Mouse (Mus musculus) kidney, adult 2 months (tissue): ENCODE measurements around the gene Fcrl5. TPM values are rescaled to one million over a fixed set of nuclear protein-coding genes. Genes with fewer than 3 reads are reported as not detected.
A peak's percentile ranks its signal among the peaks of the same experiment; 100 is the strongest.

Experiments
- DNase-seq: peaks from one replicate; pipeline ENCODE4 v3.0.0; 2021
- H3K27ac ChIP-seq: fragments of 200-500 bp; 2 replicates; pipeline ENCODE4 v1.5.1; 2012; ENCODE audit warnings: low read depth, low read length, control low read depth, inconsistent platforms; ENCODE audit not compliant: insufficient read depth
- H3K27me3 ChIP-seq: fragments of 200-500 bp; replicated peaks from 2 replicates; pipeline ENCODE4 v1.6.1; 2012; ENCODE audit warnings: mild to moderate bottlenecking, moderate library complexity, low read length, inconsistent platforms; ENCODE audit not compliant: control insufficient read depth, insufficient read depth
- H3K36me3 ChIP-seq: fragments of 200-500 bp; 2 replicates; pipeline ENCODE4 v1.6.1; 2012; ENCODE audit warnings: mild to moderate bottlenecking, moderate library complexity, low read length, inconsistent platforms; ENCODE audit not compliant: control insufficient read depth, insufficient read depth
- H3K4me1 ChIP-seq: fragments of 200-500 bp; 2 replicates; pipeline ENCODE4 v1.6.1; 2011; ENCODE audit warnings: low read length; ENCODE audit not compliant: control insufficient read depth, insufficient read depth
- H3K4me3 ChIP-seq: fragments of 200-500 bp; 2 replicates; pipeline ENCODE4 v1.5.1; 2011; ENCODE audit warnings: mild to moderate bottlenecking, low read depth, low read length, control low read depth; ENCODE audit not compliant: insufficient read depth
- CTCF ChIP-seq: fragments of 200-500 bp; conservative IDR thresholded peaks from 2 replicates; pipeline ENCODE4 v1.5.1; 2011; ENCODE audit warnings: low read depth, mild to moderate bottlenecking, control low read depth, low read length, moderate library complexity, mixed read lengths; ENCODE audit not compliant: insufficient read depth, insufficient read length
- POLR2A ChIP-seq: fragments of 200-500 bp; IDR thresholded peaks from one replicate; pipeline ENCODE4 v1.6.1; 2011; ENCODE audit warnings: low read depth, low read length, control low read depth
- WGBS: fragments of 180-500 bp; shearing (Covaris S2); methylation state at CpG from one replicate; pipeline ENCODE4 v1.1.7; 2018; 5-methylcytosine and 5-hydroxymethylcytosine counted together
- polyA plus RNA-seq: library from polyadenylated mRNA; depleted of rRNA; stranded (reverse); fragments of >200 nt; gene quantifications from 2 replicates; pipeline ENCODE4 v1.2.3, GENCODE M21; 2012

Fcrl5 gene
- polyA plus RNA-seq, 1 experiment: 0.09 TPM

DNA sequence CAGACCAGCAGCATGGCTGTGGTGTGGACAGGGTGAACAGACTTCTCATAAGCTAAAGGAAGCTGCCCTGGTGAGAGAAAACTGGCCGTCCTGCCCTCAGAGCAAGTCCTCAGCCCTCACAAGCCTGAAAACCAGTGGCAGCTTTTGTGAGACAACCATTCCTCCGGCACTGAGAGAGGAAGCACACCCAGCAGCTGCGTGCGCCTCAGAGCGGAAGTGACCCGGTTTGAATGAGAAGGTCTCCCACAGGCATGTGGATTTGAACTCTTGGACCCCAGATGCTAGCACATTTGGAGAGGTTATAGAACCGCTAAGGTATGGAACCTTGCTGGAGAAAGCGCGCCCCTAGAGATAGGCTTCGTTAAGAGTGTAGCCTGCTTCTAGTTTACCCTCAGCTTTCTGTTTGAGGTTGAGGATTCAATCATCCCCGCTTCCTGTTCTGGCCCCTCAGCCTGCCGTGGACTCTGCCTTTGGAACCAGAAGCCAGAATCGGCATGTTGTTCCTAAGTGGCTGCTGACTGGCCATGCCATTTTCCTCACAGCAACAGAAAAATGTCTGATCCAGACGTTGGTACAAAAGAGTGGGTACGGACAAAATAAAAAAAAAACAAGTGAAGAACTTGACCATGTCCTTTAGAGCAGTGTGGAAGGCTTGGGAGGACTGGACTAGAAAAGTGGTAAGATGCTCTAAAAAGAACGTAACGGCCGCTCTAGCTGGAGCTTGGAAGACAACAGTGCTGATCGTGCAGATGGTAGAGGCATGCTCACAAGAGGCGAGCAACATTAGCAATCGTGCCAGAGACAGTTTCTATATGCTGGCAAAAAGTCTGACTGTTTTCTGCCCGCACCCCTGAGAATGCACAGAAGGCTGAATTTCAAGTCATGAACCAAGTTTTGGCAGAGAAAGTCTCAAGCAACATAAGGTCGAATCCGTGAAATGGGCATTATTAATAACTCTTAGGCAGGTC, 64.8 kb downstream of the Fcrl5 start:
- H3K27ac ChIP-seq: no peak overlapping the region
- no peak overlapping the region for H3K4me3 ChIP-seq
- no peak for TF ChIP-seq CTCF
- no peak for TF ChIP-seq POLR2A
- no peaks in the 10 kb centered on the region for H3K36me3 ChIP-seq
- no peaks in the 10 kb centered on the region for H3K27me3 ChIP-seq
- WGBS: 71% methylated on average over 24 of the region's 24 CpGs
- DNase-seq: no peak
- no peaks in the 10 kb centered on the region for H3K4me1 ChIP-seq

DNA sequence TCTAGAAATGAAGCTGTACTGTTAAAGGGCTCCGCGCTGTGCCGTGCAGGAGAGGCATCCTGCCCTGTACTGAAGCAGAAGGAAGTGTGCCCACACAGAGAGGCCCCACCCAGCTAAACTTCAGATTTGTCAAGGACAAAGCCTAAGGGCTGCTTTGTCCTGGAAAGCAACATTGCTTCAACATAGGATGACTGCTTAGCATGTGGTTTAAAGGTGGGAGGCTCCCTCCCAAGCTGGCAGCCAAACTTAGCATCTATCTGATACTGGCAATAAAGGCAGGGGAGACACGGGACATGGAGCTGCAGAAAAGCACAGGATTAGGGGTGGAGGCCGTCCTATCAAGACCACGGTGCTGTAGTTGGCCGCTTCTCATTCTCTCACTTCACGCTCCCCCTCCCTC, 65.6 kb downstream of the Fcrl5 start:
- Histone ChIP-seq H3K4me3 (no peak overlapping the region), H3K27me3 (no peaks in the 10 kb centered on the region), H3K27ac (no peak overlapping the region), H3K4me1 (no peaks in the 10 kb centered on the region), H3K36me3 (no peaks in the 10 kb centered on the region)
- 42% methylated on average over 8 of the region's 8 CpGs for WGBS
- TF ChIP-seq POLR2A (no peak), CTCF (no peak)
- DNase-seq: no peak

DNA sequence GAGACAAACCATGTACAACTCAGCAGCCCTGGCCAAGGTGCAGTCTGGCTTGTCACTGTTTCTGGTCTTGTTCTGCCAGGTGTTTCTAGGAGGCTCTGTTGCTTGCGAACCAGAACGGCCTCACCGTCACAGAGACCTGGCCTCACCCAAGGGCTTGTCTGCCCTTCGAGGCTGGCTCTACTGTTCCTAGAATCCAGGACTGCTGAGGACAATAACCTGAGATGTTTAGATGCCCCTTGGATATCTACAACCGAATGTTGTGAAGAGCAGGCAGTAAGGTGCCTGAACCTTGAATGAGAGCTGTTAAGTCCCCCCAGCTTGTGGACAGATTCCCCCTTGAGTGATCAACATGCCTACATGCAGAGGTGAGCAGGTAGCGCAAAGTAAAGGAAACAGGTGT, 67.2 kb downstream of the Fcrl5 start:
- TF ChIP-seq POLR2A: no peak
- TF ChIP-seq CTCF: no peak
- Histone ChIP-seq H3K4me1 (no peaks in the 10 kb centered on the region), H3K4me3 (no peak overlapping the region), H3K27ac (no peak overlapping the region), H3K27me3 (no peaks in the 10 kb centered on the region), H3K36me3 (no peaks in the 10 kb centered on the region)
- DNase-seq: no peak
- WGBS: 85% methylated on average over 6 of the region's 6 CpGs

- peaks cover 7% of the 10 kb centered on the region for H3K4me1 ChIP-seq
- peak; percentile 44 for DNase-seq
- no peak overlapping the region for H3K27ac ChIP-seq
- H3K36me3 ChIP-seq: no peaks in the 10 kb centered on the region
- no peaks in the 10 kb centered on the region for H3K27me3 ChIP-seq
- WGBS: 35% methylated on average over 7 of the region's 7 CpGs
- TF ChIP-seq POLR2A (no peak), CTCF (peak; percentile 70)
- H3K4me3 ChIP-seq: no peak overlapping the region
These were observed 68.8 kb downstream of the Fcrl5 start for GRCm38 (mm10) chr3:87504330-87504729.

DNA sequence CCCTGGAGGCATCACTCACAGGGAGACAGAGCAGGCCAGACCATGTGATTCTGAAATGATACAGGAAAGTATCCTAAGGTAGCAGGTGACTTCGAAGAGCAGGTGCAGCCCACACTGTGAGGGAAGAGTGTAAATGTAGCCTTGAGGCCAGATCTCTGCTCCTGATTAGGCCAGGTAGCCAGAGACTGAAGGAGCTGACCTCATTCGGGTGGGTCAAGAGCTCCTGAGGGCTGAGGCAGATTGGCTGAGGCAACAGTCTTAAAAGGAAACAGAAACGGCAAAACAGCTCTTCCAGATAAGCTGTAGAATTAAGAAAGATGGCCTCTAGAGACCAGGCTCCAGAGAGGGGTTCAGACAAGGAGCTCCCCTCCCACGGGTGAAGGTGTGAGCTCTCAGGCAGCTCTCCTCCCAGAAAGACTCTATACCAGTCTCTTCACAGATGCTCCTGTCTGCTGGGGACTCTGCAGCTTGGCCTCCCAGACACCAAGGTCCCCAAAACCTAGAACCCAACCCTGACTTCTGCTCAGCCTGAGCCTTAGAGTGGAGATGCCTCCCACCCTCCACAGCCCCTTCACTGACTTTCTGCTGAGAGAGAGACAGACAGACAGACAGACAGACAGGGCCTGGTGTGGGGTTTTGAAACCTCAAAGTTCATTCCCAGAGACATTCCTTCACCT, 69.3 kb downstream of the Fcrl5 start:
- Histone ChIP-seq H3K4me3 (no peak overlapping the region), H3K27me3 (no peaks in the 10 kb centered on the region), H3K27ac (no peak overlapping the region), H3K36me3 (no peaks in the 10 kb centered on the region), H3K4me1 (peaks cover 12% of the 10 kb centered on the region)
- WGBS: 59% methylated on average over 4 of the region's 4 CpGs
- no peak for TF ChIP-seq CTCF
- TF ChIP-seq POLR2A: no peak
- DNase-seq: no peak

GRCm38 (mm10) chr3:87506456-87507416, 71.2 kb downstream of the Fcrl5 start:
- Histone ChIP-seq H3K36me3 (no peaks in the 10 kb centered on the region), H3K4me1 (peaks cover 14% of the 10 kb centered on the region), H3K27me3 (no peaks in the 10 kb centered on the region), H3K27ac (no peak overlapping the region), H3K4me3 (no peak overlapping the region)
- no peak for DNase-seq
- 65% methylated on average over 12 of the region's 12 CpGs for WGBS
- TF ChIP-seq POLR2A: no peak
- no peak for TF ChIP-seq CTCF
